Mouse (Mus musculus): ENCODE results near the gene Aven. TPM values are rescaled to one million over a fixed set of nuclear protein-coding genes. Genes with fewer than 3 reads are reported as not detected.

The Aven gene
- polyA plus RNA-seq, 1 experiment from 2014 or later: 3.2 TPM

DNA sequence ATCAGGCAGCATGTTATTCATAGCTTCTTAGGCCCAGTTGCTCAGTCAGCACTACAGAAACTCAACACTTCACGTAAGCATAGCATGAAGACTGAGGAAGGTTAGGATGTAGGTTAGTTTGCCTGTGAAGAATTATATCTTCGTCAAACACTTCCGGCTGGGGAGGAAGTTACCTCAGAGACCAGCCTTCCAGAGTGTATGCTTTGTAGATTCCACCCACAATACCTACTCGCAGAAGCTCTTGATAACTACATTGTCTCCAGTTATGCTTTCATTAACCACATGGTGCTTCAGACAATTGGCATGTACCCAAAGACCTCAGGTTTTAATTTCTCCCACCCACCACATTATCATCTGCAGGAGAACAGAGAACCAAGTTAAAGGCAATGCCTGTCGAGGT lies 189.1 kb downstream of the Aven start:
- Histone ChIP-seq H3K4me3 (replicated peaks; ENCODE audit: low read depth, low read length) (no peak overlapping the region), H3K27ac (replicated peaks; ENCODE audit: low read depth, low read length) (no peak overlapping the region)
- DNase-seq: no peak

More for the DNA sequence above, 189.1 kb downstream of the Aven start:
- H3K4me2 ChIP-seq (ENCODE audit: low read length): no peak overlapping the region
- 84% methylated on average over 5 of the region's 5 CpGs for WGBS
- ATAC-seq (ENCODE audit: low FRiP score, low TSS enrichment): no peak
- H3K4me1 ChIP-seq (ENCODE audit: control insufficient read depth, insufficient read depth, low read length): no peaks in the 10 kb centered on the region
- no peaks in the 10 kb centered on the region for H3K36me3 ChIP-seq (ENCODE audit: control insufficient read depth, insufficient read depth, low read length)
- no peaks in the 10 kb centered on the region for H3K27me3 ChIP-seq (ENCODE audit: control insufficient read depth, insufficient read depth, low read length)
- H3K9me3 ChIP-seq (ENCODE audit: control insufficient read depth, low read length): no peaks in the 10 kb centered on the region
- H3K9ac ChIP-seq (replicated peaks; ENCODE audit: low read length): no peak overlapping the region

Small RNA genes lying within 50 kb of the gene (microRNA-seq; reads per million reads assigned to microRNA genes)
- gene Gm44374: not detected

Other genes with a start within 250 kb of the Aven start
- 0.05 TPM in 1 of 2 replicates, not detected in the other for gene Nutm1, start 233.7 kb upstream of the Aven start, polyA plus RNA-seq (2014; fragmentation: Nextera tagmentation; extraction: Ambion mirVana)
- 136 and 182 TPM in 2 replicates for gene Nop10, start 231.0 kb upstream of the Aven start, polyA plus RNA-seq (2014; fragmentation: Nextera tagmentation; extraction: Ambion mirVana)
- 18.6 and 25.9 TPM in 2 replicates for gene Slc12a6, start 227.1 kb upstream of the Aven start, polyA plus RNA-seq (2014; fragmentation: Nextera tagmentation; extraction: Ambion mirVana)
- not detected in 2 replicates for gene Gm21985, start 226.7 kb upstream of the Aven start, polyA plus RNA-seq (2014; fragmentation: Nextera tagmentation; extraction: Ambion mirVana)
- 147 and 187 TPM in 2 replicates for gene Emc4, start 124.9 kb upstream of the Aven start, polyA plus RNA-seq (2014; fragmentation: Nextera tagmentation; extraction: Ambion mirVana)
- gene Katnbl1, start 113.8 kb upstream of the Aven start, polyA plus RNA-seq (2014; fragmentation: Nextera tagmentation; extraction: Ambion mirVana): 33.3 and 39.0 TPM in 2 replicates
- 18.3 and 19.1 TPM in 2 replicates for gene Emc7, start 38.0 kb upstream of the Aven start, polyA plus RNA-seq (2014; fragmentation: Nextera tagmentation; extraction: Ambion mirVana)
- gene Chrm5, start 12.2 kb upstream of the Aven start, polyA plus RNA-seq (2014; fragmentation: Nextera tagmentation; extraction: Ambion mirVana): 0.30 and 0.93 TPM in 2 replicates